In genomic region chrX:106485101-106485651, GRCm38 (mm10) we compare ENCODE assay signal across 8 mouse cellular contexts. TPM values are rescaled to one million over a fixed set of nuclear protein-coding genes. Genes with fewer than 3 reads are reported as not detected.
DNase-seq lines count a peak whose midpoint lies in the region; ATAC-seq and TF ChIP-seq lines count a peak whose summit lies in the region.

Gene Fndc3c1, minus strand, starts transcription at chrX:106485401.

- peak within 1 kb of the TSS; percentile 69 for H3K4me2 ChIP-seq in forebrain, embryonic 13.5 days
- peak within 1 kb of the TSS; percentile 53 for H3K4me2 ChIP-seq in intestine, embryonic 14.5 days (ENCODE audit: low read length)

- H3K9ac ChIP-seq in forebrain, embryonic 13.5 days: no peak within 1 kb of the TSS
- peak within 1 kb of the TSS; percentile 34 for H3K9ac ChIP-seq in intestine, embryonic 14.5 days (ENCODE audit: low read length)

- peak within 1 kb of the TSS; percentile 38 for H3K4me3 ChIP-seq in thymus, adult 2 months (ENCODE audit: control insufficient read depth, insufficient read depth, low read length)
- H3K4me3 ChIP-seq in forebrain, embryonic 13.5 days: peak within 1 kb of the TSS; percentile 37
- peak within 1 kb of the TSS; percentile 40 for H3K4me3 ChIP-seq in intestine, embryonic 14.5 days (ENCODE audit: low read depth, low read length)

- H3K27ac ChIP-seq in thymus, adult 2 months (ENCODE audit: control insufficient read depth, insufficient read depth, low read length): no peak within 1 kb of the TSS
- H3K27ac ChIP-seq in forebrain, embryonic 13.5 days: no peak within 1 kb of the TSS
- H3K27ac ChIP-seq in intestine, embryonic 14.5 days (ENCODE audit: low read depth): peak within 1 kb of the TSS; percentile 34; the same call in 1 of the 2 replicates

- DNase-seq in thymus, adult 2 months: peak; percentile 6
- no peak for DNase-seq in thymus, postnatal 0 days (ENCODE audit: low spot score)
- DNase-seq in intestine, embryonic 14.5 days (ENCODE audit: low spot score): peak; percentile 72
- DNase-seq in adipocyte (ENCODE audit: low spot score): no peak
- no peak for DNase-seq in frontal cortex, postnatal 14 days (ENCODE audit: low spot score in 2 of 2)

- H3K4me1 ChIP-seq in thymus, adult 2 months (replicated peaks; ENCODE audit: control insufficient read depth, insufficient read depth, low read length): no peaks in the 10 kb centered on the region
- H3K4me1 ChIP-seq in forebrain, embryonic 13.5 days: no peaks in the 10 kb centered on the region
- H3K4me1 ChIP-seq in intestine, embryonic 14.5 days (replicated peaks; ENCODE audit: control insufficient read depth, insufficient read depth, low read length): no peaks in the 10 kb centered on the region

- no peak for TF ChIP-seq POLR2A in thymus, adult 2 months (IDR thresholded peaks at IDR 0.05; ENCODE audit: control insufficient read depth, extremely low read depth, insufficient read depth, low read length, poor library complexity)

- no peaks in the 10 kb centered on the region for H3K9me3 ChIP-seq in forebrain, embryonic 13.5 days (replicated peaks)
- H3K9me3 ChIP-seq in intestine, embryonic 14.5 days (ENCODE audit: control insufficient read depth, low read length): no peaks in the 10 kb centered on the region

- H3K36me3 ChIP-seq in thymus, adult 2 months (ENCODE audit: control insufficient read depth, insufficient read depth, low read length): no peaks in the 10 kb centered on the region
- H3K36me3 ChIP-seq in forebrain, embryonic 13.5 days (ENCODE audit: poor library complexity, severe bottlenecking): no peaks in the 10 kb centered on the region
- H3K36me3 ChIP-seq in intestine, embryonic 14.5 days (ENCODE audit: control insufficient read depth, insufficient read depth, low read length): no peaks in the 10 kb centered on the region

- TF ChIP-seq CTCF in thymus, adult 2 months (IDR thresholded peaks at IDR 0.05; ENCODE audit: borderline replicate concordance, control insufficient read depth, extremely low read depth, insufficient read depth, low read length, poor library complexity): no peak

- under 1% methylated on average over 38 of the region's 39 CpGs for WGBS in thymus, adult 2 months
- WGBS in forebrain, embryonic 13.5 days: 25% methylated on average over 37 of the region's 39 CpGs
- 7% methylated on average over 24 of the region's 39 CpGs for WGBS in intestine, embryonic 14.5 days

- no peaks in the 10 kb centered on the region for H3K27me3 ChIP-seq in thymus, adult 2 months (ENCODE audit: control insufficient read depth, insufficient read depth, low read length)
- H3K27me3 ChIP-seq in forebrain, embryonic 13.5 days: peaks cover 20% of the 10 kb centered on the region; the same call in 1 of the 2 replicates
- peaks cover 15% of the 10 kb centered on the region; the same call in 1 of the 2 replicates for H3K27me3 ChIP-seq in intestine, embryonic 14.5 days (replicated peaks; ENCODE audit: control insufficient read depth, insufficient read depth, low read length)

- peak; percentile 97 for ATAC-seq in forebrain, embryonic 13.5 days
- ATAC-seq in intestine, embryonic 14.5 days (replicated peaks; ENCODE audit: low FRiP score, low TSS enrichment, low read depth): peak; percentile 95
- peak; percentile 34; the same call in 1 of the 2 replicates for ATAC-seq in megakaryocyte progenitor cell, adult 5-6 weeks (replicated peaks; ENCODE audit: poor library complexity)
- no peak for ATAC-seq in monocyte, adult 5-6 weeks (replicated peaks; ENCODE audit: insufficient number of reproducible peaks, low FRiP score, low TSS enrichment, poor library complexity, severe bottlenecking)

RNA-seq across cellular contexts. Expression of gene Fndc3c1, which starts in this region (rescaled TPM):
- 0.03 TPM in 1 of 2 replicates, not detected in the other for polyA plus RNA-seq in thymus, adult 2 months (2012; rRNA removed)
- polyA plus RNA-seq in thymus, postnatal 0 days (2015; fragmentation: Nextera tagmentation; extraction: Ambion mirVana): not detected in 2 replicates
- 2.0 and 3.8 TPM in 2 replicates for polyA plus RNA-seq in forebrain, embryonic 13.5 days (2015; fragmentation: Nextera tagmentation; extraction: Ambion mirVana)
- 10.2 and 12.2 TPM in 2 replicates for polyA plus RNA-seq in intestine, embryonic 14.5 days (2014; fragmentation: Nextera tagmentation; extraction: Ambion mirVana)
- total RNA-seq in megakaryocyte progenitor cell, adult 5-6 weeks (2015): not detected in 2 replicates
- total RNA-seq in megakaryocyte progenitor cell, adult 5-6 weeks (2017): not detected in 2 replicates
- total RNA-seq in monocyte, adult 5-6 weeks (2017): not detected in 3 replicates

Comparison
In these comparisons a context has a peak if more than half of its experiments do, and no peak if none do; other contexts are left out.
1. Peak in DNase-seq and H3K4me3 ChIP-seq in thymus, adult 2 months; RNA of the gene not detected or under 1 TPM.
2. Peak in ATAC-seq in megakaryocyte progenitor cell, adult 5-6 weeks; RNA of the gene not detected or under 1 TPM.